Mouse (Mus musculus) bone marrow, adult 2 months (tissue): Measurements from ENCODE around the gene Flnb.

Experiments used
- CTCF ChIP-seq: fragments of 200-500 bp; IDR thresholded peaks from 2 replicates; pipeline ENCODE4 v1.5.1; 2011; ENCODE audit warnings: low read length, control low read depth; ENCODE audit not compliant: control insufficient read depth, insufficient read depth
- POLR2A ChIP-seq: fragments of 200-500 bp; IDR thresholded peaks from 2 replicates; pipeline ENCODE4 v1.6.1; 2011; ENCODE audit warnings: low read depth, mild to moderate bottlenecking, control low read depth, low read length, borderline replicate concordance; ENCODE audit not compliant: control insufficient read depth

DNA sequence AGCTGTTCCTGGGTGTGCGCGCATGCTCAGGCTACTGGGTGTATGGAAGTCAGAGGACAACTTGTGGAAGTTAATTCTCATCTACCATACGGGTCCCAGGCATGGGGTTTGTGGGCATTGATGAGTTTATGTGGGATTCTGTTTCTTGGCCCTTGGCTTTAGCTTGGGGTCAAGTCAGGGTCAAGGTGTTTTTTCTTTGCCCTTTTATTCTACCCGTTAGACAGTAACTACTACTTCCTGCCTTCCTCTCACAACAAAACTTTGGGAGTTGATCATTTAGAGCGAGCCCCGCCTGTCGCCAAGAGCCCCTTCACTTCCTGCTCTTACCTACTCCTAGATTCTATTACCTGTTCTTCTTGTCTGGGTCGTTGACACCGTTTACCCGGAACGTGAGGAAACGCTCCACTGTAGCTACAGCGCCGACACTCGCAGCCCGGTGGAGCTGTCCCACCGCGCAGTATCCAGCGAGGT lies 26.7 kb upstream of the Flnb start:
- no peak for TF ChIP-seq CTCF
- TF ChIP-seq POLR2A: no peak
